Mouse (Mus musculus): ENCODE results near the gene Adcy10.

DNA sequence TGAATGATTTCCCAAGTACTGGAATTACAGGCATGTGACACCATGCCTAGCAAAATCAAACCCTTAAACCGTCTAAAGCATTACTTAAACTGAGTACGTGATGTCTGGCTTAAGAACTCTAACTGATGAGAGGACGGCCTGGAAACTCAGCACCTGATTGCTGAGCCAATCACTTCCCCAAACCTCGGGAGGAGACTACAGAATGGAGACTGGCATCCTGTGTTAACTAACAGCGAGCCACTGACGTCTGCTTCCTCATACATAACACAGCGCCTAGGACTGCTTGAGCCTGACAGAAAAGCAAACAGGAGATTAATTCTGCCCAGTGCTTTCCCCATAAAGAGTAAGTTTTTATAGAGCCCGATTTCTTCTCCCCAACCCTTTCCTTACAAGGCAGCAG is 119.2 kb downstream of the Adcy10 start:
- no peak for TF ChIP-seq CTCF (IDR thresholded peaks at IDR 0.05; ENCODE audit: low read depth)
- TF ChIP-seq EP300 (IDR thresholded peaks at IDR 0.05; ENCODE audit: low read depth) = no peak
